Mouse (Mus musculus): ENCODE measurements around the gene Defb35.

- no peak for TF ChIP-seq CTCF (IDR thresholded peaks at IDR 0.05; ENCODE audit: extremely low read depth, insufficient read depth, low read length)
- no peak for TF ChIP-seq POLR2A (IDR thresholded peaks at IDR 0.05; ENCODE audit: extremely low read depth, insufficient read depth, low read length)
These were observed 5.5 kb upstream of the Defb35 start, which contains the start of gene Defb15 for GRCm38 (mm10) chr8:21932610-21933009.

Data from cortical plate, adult 2 months (tissue).